Mouse (Mus musculus) layer of hippocampus, adult 9-11 months (tissue): Measurements from ENCODE around the gene Myadml2.
"Not testable (repeated sequence)": the region's sequence is repeated elsewhere in the genome, so short reads cannot be mapped to it uniquely, and the experiment has no call there.

Experiments used
- DNase-seq: peaks from one replicate; pipeline ENCODE4 v3.0.0; 2022

Myadml2 gene

DNA sequence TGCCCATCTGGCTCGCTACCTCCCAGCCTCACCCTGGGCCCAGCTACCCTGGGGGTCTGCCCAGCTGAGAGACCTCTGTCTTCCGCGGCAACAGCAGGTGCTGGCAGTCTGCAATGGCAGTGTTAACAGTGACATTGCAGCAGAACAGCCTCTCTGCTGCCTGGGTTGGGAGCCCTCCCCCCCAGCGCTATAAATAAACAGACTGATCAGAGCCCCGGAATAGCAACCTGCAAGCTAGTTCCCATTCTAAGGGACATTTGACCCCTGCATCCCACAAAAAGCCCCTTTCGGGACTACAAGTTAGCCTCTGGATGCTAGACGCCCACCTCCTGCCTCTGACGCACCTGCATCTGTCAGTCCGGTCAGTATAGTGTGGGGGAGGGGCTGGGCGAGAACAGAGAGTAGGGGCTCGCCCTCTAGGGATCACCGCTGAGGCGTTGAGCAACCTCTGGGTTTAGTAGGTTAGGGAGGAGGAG lies at the start of gene Myadml2:
Myadml2 (minus strand) TSS at position 158 of the 476 bp plus-strand sequence.
- DNase-seq: peak; percentile 68

DNA sequence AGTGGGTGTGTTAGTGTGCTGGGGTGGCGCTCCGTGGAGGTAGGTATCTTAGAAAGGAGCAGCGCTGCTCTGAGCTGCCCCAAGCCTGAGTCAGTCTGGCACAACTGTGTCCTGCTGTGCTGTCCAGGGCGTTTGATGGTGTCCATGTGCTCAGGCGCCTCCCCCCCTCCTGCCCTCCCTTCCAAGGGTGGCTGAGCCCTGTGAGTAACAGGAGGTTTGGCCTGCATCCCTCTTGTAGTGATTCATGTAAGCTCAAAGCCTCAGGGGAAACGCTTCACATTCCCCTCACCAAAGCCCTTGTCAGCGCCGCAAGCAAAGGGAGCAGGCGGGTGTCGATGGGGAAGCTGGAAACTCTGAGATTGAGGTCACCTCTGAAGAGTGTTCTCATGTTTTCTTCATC lies 49.8 kb upstream of the Myadml2 start:
- DNase-seq: no peak

DNA sequence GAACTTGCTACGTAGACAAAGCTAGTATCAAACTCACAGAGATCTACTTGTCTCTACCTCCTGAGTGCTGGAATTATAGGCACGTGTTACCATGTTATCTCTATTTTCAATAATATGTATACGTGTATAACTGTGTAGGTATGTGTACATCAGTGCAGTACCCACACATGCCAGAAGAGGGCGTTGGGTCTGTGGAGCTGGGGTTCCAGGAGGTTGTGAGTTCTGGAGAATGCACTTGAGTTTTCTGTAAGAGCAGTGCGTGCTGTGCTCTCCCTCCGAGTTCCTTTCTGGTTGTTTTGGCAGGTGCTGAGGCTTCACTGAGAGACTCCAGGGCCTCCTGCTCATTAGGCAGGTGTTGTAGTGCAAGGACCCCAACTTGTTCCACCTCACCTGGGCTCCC lies 48.6 kb upstream of the Myadml2 start:
- no peak for DNase-seq

DNA sequence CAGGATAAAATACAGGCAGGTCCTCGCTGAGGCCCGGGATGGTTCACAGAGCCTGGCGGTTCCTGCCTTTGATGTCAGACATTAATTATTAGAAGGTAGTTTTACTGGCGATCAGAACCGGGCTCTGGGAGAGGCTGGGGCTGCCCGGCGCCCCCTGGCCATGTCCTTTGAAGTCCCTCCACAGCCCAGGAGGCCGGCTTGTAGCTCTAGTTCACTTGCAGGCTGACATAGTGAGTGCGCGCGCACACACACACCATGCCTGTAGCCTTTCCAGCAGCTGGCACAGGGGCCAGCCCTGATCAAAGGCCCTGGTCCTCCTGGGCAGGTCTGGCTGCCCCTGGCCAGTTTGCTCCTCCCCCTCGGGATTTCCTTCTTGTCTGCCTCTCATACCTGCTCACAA lies 47.7 kb upstream of the Myadml2 start:
- DNase-seq: no peak

DNA sequence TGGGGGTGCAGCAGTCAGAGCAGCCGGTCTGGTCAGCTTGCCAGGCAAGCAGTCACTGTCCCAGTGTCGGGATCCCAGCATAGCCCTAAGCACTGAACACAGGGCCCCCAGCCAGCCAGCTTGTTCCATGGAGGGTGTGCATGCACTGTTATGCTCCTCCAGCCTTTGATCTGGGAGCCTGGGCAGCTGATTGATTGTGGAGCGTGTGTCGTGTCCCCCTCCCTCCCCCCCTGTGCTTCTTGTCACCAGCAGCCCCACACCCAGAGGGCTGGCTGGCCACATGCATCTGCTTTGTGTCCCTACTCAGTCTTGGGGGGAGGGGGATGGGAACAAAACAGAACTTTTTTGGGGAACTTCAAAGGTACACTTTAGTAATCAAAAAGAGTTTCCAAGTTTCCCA lies 47.2 kb upstream of the Myadml2 start:
- no peak for DNase-seq

DNA sequence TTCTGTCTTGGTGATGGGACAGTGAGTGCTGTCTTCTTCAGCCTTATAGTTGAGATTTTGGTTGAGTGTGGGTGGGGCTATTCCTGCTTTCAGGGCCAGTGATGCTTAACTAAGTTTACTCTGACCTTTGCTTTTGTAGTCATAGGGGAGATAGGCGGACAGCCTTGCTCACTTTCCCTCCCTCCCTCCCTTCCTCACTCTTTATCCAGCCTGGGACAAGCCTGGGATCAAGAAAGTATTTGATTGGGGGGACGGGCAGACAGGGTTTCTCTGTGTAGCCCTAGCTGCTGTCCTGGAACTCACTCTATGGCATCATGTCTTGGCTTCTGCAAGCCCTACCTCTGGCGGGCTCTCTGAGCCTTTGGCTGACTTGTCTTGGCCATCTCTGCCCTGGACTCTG lies 45.5 kb upstream of the Myadml2 start:
- DNase-seq: no peak

DNA sequence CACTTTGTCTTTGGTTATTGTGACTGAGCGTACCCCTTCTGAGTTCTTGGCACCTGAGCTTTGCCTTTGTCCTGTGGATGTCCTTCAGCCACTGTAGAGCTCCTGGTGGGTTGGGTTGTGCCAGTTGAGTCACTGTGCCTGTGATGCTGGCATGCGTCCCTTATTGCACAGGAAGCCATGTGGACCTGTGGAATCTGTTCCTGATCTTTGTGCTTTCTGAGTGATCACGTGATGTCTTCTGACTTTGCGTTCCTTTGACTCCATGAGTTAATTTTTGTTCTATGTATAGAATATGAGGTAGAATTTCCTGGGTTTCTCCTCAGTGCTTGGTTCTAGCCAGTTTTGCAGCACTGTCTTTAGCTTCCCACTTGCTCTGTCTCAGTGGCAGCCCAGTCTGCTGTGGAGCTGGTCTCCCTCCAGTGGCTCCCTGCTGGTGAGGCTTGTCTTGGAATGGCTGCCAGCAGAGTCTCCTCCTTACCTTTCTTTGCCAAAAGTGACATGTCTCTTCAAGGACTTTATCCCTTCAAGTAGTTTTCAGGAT lies 44.6 kb upstream of the Myadml2 start:
- no peak for DNase-seq

DNA sequence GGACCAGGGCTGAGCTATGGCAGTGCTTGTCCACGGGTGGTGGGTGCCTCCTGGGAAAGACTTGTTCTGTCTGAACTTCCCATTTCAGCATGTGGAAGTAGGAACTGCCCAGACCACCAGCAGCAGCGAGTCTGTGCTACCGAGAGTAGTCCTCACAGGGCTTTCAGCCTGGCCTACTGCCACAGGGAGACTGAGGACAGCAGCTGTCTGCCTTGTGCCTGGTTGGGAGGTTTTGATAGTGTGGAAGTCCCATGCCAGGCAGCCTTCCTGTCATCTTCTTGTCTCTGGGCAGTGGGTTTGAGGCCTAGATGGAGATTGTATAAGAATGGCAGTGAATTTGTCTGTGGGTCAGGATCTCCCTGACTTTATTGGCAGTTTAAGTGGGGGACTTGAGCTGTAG lies 41.4 kb upstream of the Myadml2 start:
- DNase-seq: no peak

DNA sequence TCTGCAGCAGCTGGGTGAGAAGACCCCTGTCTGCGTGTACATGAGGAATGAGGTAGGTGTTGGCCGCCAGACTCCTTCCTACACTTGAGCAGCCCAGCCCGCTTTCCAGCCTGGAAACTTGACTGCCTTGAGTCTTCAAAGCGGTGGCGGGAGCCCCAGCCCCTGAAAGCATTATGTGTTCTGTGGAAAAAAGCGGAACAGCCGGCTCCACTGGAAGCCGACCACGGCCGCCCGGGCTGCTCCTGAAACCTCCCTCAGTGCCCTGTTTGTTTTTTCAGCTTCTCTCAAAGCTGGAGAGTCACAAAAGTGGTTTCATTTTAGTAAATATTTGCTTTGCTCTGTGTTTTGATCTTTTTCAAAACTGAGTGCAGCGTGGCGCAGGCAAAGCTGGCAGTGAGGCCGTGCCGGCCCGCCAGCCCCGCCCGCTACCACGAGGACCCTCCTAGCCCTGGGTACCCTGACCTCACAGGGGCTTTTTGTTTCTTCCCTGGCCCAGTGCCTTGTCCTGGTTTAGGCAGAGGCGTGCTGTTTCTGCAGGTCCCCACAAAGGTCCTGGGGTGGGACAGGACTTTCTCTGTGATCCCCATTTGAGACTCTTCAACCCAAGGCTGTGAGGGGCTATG lies 38.8 kb upstream of the Myadml2 start:
- no peak for DNase-seq

DNA sequence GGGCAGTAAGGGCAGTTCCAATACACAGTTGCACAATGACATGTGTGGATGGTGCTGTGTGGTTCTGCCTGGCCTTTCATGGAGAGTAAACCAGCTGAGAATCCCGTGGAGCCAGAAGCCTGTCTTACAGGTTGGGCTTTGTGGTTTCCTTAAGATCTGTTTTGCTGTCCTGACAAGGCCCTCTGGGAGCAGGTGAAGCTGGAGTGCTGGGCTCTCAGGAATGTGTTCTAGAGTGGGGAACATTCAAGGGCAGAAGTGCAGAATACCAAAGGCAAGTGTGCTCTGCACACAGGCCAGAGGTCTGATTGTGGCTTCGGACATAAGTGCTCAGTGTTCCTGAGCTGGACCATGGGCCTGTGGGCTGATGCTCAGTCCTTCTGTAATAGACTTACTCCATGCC lies 36.7 kb upstream of the Myadml2 start:
- DNase-seq: no peak

DNA sequence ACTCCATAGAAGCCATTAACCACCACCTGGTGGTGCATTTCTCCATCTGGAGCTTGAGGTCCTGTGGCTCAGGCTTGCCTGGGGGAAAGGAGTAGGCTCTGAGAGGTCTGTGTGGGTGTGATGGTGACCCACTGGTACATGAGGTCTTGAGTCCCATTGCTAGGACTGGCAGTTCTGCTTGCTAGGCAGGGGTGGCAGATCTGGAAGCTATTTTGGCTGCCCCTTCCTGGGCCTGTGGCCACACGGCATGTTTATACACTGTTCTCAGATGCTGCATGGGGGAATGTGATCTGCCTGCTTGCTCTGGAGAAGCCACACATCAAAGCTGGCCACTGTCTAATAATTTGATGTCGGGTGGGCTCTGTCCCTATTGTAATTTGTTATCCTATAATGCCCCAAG lies 36.1 kb upstream of the Myadml2 start:
- no peak for DNase-seq

DNA sequence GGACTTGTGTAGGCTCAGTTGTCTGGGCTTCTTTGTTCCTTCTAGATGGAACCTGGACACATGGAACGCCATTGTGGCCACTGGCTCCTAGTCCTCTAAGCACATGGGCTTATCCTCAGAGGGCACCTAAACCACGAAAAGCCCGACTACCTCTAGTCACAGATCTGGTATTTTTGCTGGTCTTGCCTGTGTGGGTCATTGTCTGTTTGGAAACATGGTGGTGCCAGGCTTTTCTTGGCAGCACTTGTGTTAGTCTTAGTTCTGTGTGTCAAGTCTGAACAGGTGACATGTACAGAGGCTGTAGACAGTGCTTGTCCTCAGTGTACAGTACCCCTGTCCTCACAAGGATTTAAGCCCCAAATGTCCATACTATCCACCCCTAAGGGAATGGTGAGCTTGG lies 35.6 kb upstream of the Myadml2 start:
- DNase-seq: no peak

DNA sequence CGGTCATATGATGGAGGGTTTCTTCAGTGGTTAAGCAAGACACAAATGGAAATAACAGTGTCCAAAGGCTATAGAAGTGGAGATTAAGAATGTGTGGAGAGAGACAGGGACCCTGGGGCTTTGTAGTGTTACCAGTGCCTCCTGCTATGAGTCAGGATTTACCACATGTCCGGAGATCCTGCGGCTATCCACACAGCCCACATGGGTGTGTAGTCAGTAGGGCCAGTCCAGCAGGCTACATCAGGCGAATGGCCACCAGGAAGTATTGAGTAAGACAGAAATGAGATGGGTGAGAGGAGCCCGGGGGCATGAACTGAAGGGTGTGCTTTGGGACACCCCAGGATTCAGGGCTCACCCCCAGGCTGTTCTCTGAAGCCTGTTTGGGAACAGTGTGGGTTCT lies 34.7 kb upstream of the Myadml2 start:
- no peak for DNase-seq

DNA sequence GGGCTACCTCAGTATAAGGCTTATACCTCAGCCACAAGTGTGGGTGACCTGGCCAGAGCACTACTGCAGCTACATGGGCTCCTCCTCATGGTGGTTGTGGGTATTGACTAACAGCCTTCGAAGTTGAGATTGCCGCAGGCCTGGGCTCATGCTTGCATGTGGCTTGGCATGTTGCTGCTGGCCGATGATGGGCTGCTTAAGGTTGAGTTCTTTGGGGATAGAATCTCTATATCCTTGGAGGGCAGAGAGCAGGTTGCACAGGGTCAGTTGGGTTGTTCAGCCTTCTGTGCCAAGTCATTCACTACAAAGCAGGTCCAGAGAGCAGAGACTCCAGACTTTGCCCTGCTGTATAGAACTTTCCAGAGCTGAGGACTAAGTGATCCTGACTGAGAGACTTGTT lies 32.0 kb upstream of the Myadml2 start:
- DNase-seq: no peak

DNA sequence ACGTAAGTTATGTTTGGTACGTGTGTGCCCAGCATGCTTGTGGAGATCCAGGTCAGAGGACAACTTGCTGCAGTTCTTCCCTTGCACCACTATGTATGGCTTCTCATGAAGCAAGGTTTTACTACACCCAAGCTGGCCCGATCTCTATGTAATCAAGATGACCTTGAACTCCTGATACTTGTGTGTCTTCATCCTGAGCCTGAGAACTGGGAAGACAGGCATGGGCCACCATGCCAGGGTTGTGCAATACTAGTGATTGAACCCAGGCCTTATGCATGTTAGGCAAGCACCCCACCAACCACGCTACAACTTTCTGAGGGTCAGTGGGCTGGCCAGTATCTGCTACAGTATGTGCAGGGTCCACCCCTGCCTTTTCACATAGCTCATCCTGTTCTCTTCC lies 29.0 kb upstream of the Myadml2 start:
- no peak for DNase-seq

DNA sequence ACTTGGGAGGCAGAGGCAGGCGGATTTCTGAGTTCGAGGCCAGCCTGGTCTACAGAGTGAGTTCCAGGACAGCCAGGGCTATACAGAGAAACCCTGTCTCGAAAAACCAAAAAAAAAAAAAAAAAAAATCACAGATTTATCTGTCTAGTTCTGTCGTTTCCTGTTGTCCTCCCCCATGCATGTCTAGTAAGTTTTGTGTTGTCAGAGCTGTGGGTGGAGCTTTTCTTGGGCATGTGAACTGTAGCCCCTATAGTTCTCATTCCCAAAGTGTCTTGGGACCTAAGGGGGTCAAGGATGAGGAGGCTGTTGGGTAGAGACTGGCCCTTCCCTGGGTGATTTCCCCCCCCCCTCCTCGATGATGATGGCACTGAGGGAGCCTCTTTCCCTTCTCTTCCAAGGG lies 27.9 kb upstream of the Myadml2 start:
- DNase-seq: not testable (repeated sequence)

DNA sequence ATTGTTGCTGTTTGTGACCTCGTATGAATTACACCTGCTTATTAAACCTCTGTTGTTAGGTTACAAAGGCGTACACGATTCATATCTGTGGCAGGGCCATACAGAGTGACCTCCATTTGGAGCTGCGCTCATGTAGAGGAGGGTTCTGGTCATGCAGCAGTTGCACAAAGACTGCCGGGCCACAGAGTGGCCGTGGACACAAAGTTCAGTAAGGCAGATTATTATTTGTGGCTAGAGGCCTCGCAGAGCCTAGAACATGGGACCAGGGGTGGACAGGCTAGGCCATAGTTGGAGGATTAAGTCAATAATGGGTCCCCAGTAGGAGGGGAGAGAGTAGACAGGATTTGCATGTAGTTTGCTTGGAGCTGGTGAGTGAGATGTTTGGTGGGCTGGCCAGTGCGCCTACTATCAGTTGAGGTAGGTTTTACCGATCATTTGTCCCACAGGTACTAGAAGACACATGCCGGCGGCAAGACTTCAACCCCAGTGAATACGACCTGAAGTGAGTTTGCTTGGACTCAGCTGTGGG lies 25.7 kb upstream of the Myadml2 start:
- DNase-seq: no peak

DNA sequence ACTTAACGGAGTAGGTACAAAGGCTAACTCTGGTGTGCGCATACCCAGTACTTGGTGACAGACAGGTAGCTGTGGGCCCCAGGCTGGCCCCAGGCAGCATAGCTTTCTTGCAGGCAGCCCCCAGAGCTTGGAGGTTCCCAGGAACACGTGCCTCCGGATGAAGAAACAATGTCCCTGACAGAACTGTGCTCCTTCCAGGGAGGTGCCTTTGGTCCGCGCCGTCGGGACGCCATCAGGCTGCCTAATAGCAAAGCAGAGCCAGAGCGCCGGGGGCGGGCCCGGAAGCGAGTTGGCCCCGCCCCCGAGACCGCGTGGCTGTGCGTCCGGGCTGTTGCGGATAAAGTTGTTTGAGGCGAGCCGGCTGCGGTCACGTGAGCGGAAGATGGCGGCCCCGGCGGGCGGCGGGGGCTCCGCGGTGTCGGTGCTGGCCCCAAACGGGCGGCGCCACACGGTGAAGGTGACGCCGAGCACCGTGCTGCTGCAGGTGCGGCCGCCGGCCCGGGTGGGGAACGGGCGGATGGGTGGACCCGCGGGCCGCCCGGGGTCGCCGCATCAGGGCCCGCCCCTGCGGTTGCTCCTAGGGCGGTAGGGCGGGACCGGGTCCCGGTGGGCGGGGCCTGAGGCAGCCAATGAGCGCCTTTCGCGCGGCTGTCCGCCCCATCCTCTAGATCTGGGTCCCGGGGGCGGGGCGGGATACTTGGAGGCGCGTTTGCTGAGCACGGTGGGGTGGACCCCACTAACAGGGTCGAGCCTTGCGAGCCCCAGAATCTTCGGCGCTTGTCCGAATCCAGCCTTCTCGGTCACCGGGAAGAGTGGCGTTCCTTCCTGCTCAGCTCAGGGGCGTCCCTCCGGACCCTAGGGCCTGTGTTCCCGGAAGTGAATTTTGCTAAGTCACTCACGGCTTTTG lies 25.0 kb upstream of the Myadml2 start, which contains the start of gene Aspscr1:
Aspscr1 (plus strand) TSS at position 287 of the 907 bp plus-strand sequence.
- peak; percentile 93 for DNase-seq

DNA sequence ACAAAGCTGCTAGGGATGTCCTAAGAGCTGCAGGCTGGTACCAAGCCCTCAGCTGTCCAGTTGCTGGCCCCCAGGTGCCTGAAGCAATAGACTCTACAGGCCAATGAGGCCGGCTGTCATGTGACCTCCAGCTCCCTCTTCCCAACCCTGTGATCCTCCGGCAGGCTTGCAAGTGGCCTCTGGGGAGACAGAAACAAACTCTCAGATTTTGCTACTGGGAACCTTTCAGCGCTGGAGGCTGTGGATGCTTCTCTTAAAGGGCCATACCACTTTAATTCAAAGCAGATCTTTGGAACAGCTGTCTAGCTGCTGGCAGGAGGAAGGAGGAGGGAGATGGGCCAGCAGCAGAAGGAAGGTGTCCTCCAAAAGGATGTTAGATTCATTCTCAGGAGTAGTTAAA lies 18.7 kb upstream of the Myadml2 start:
- no peak for DNase-seq

DNA sequence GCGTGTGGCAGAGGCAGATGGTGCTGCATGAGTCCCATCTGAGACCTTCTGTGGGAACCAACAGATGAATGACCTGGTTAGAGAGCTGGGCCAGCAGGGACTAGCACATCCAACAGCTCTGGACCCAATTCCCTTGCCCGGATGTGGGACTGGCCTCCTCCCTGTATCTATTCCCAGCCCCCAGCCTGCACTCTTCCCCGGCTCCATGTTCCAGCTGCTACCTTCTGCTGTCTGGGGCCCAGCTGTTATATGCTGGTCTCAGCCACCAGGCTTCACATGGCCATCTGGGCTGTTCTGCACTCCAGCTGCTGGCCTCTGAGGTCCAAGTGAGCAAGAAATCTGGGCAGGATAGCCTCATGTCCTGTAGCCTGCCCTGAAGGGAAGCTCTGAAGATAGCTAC lies 17.4 kb upstream of the Myadml2 start:
- DNase-seq: no peak

DNA sequence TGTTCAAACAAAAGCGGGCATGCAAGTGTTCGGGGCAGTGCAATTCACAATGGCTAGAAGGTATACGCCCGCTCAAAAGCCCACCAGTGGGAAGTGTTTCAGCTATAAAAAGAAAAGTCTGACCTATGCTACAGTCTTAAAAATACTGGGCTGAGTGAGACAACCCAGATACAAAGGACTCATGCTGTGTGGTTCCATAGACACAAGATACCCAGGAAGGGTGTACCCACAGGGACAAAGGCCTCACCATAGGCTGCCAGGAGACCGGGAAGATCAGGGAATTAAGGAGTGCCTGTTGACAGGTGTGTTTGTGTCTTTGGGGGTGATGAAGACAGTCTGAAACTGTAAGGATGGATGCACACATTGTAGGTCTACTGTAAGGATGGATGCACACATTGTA lies 15.8 kb upstream of the Myadml2 start:
- DNase-seq: no peak

DNA sequence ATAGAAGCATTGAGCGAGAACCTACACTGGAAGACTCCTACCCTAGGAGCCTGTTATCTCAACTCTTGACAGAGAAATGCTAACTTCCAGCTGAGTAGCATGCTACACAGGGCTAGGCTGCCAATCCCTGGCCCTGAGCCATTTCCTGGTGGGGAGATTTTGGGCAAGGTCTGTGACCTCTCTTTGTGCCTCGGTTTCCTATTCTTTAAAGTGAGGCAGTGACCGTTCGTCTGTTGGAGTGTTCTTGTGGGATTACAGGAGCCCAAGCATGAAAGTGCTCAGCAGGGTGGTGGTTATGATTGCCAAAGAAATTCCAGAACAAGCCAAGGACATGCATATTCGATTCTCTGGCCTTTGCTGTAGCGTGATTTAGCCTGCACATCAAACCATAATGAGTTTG lies 14.8 kb upstream of the Myadml2 start:
- DNase-seq: no peak

DNA sequence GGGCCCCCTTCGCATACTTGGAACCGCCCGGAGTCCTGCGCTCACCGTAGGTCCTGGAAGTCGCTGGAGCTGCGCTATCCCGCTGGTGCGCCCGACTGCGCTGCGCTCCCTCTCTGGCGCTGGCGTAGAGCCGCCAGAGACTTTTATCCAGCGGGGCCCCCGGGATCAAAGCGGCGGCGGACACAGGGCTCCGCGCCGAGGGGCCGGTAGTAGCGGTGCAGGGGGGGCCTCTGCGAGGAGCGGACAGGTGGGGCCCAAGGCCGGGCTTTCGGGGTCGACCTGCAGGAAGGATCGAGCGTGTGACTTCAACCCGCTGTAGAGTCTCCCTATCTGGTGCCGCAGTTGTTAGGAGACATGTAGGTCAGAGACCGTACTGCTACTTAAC lies 13.1 kb upstream of the Myadml2 start, which contains the start of gene Notum:
Notum (minus strand) TSS at position 100 of the 385 bp plus-strand sequence.
- no peak for DNase-seq
